Mouse (Mus musculus) ovary, adult 18-20 months (tissue): Measurements from ENCODE around the gene Ift52.
"Not testable (repeated sequence)": the region's sequence is repeated elsewhere in the genome, so short reads cannot be mapped to it uniquely, and the experiment has no call there.

Source experiments
- DNase-seq: peaks from one replicate; pipeline ENCODE4 v3.0.0; 2022; ENCODE audit warnings: low spot score, mixed read lengths

Gene Ift52

GRCm38 (mm10) chr2:163031757-163032156 is 14.6 kb downstream of the Ift52 start:
- no peak for DNase-seq

DNA sequence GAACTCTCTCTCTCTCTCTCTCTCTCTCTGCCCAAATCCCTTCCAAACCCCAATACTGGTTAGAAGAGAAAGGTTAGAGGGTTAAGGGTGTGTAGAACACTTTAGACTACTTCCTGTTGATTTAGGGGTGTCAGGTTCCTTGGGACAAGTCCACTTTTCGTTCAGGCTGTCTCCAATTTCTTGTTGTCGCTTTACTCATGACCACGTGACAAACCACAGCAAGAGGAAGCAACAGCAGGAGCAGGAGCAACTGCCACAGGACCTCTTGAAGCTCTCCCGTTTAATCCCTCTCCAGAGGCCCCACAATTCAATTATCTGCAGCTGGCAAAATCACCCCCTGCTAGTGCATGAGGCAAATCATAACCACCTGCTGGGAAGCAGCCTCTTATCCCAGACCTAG is 15.5 kb downstream of the Ift52 start:
- no peak for DNase-seq

DNA sequence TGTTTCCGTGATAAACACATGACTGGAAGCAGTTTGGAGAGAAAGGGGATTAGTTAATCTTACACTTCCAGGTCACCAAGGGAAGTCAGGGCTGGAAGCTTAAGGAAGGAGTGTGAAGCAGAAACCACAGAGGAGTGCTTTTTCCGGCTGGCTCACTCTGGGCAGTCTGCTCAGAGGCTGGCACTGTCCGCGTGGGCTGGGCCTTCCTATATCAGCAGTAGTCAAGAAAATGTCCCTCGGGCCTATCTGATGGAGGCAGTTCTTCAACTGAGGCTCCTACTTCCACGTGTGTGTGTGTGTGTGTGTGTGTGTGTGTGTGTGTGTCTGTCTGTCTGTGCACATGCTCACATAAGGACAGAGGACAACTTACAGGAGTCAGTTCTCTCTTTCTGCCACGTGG is 22.8 kb downstream of the Ift52 start:
- DNase-seq = no peak

DNA sequence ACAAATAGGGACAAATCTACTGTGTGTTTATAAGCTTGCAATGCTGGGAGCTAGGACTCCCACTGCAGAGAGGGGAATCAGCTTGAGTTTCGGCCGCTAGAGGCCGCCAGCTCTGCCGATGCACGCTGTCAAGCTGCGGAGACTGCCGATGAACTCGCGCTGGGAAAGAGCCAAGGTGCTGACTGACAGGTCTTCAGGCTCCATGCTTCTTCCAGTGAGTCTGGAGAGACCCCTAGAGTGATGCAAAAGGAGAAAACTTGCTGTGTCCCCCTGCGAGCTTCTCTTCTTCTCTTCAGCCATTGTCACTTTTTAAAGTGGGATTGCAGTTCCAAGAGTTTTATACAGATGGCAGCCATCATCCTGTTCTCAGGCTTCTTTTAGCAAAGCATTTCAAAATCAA is 31.0 kb downstream of the Ift52 start:
- DNase-seq = peak; percentile 34

DNA sequence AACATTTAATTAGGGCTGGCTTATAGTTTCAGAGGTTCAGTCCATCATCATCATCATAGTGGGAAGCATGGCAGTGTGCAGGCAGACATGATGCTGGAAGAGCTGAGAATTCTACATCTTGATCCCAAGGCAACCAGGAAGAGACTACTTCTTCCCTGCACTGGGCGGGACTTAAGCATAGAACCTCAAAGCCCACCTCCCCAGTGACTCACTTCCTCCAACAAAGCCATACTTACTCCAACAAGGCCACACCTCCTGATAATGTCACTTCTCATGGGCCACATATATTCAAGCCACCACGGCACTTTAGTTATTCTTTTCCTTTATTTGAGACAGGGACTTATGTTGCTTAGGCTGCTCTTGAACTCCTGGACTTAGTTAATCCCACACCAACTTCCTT is 32.0 kb downstream of the Ift52 start:
- DNase-seq = no peak

GRCm38 (mm10) chr2:163051691-163052090 is 34.5 kb downstream of the Ift52 start:
- DNase-seq = no peak

DNA sequence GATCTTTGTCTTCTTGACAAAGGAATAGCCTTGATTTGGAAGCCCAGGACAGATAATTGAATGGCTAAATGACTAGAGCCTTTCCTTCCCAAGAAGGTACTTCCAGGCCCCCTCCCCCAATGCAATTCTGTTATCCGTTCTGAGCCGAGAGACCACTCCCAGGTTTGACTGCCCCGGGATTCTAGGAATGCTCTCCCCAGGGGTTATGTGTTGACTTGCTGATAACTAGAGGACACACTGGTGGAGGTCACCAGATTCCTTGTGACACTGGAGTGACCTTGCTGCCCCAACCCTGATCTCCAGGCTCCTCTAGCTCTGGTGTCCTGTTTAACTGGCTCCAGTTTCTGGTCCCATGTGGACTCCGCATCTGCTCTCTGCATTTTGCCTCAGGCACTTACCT is 34.9 kb downstream of the Ift52 start:
- no peak for DNase-seq

DNA sequence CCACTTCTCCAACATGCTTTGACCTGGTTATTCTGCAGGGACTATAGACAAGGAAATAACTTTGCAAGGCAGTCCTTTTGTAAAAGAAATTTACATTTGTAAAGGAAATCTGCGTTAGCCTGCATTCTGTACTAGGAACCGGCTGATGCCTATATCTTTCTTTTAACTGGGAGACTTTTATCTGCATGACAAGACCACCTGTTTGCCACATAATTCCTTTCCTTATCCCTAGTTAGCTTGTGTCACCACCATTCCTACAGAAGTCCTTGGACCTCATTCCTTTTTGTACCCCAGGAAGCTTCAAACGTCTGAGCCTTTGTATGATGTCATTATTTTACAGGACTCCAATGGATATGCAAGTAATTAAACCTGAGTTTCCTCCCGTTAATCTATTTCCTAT is 35.7 kb downstream of the Ift52 start:
- no peak for DNase-seq

DNA sequence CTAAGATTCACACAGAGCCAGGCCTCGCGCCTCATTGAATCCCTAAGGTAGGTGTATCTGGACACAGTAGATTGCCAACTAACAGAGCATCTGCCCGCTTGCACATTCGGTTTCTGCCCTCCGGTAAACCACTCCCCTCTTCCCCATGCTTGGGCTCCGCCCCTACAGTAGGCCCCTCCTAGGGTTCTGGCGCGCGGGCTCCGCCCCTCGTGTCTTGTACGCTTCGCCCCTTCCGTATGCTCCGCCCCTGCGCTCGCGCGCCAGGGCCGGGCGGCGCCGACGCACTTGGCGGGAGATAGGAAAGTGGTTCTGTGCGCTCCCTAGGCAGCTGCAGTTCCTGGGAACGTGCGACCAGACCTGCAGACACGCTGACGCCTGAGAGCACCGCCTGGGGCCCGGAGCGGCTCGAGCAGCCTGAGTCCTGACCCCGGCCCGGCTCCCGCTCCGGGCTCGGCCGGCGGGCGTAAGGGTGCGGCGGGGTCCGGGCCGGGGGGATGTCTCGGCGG is 37.2 kb downstream of the Ift52 start, which contains the start of gene Mybl2:
Gene Mybl2, plus strand, starts transcription at position 353 of the 506 bp plus-strand sequence.
- peak; percentile 91 for DNase-seq

DNA sequence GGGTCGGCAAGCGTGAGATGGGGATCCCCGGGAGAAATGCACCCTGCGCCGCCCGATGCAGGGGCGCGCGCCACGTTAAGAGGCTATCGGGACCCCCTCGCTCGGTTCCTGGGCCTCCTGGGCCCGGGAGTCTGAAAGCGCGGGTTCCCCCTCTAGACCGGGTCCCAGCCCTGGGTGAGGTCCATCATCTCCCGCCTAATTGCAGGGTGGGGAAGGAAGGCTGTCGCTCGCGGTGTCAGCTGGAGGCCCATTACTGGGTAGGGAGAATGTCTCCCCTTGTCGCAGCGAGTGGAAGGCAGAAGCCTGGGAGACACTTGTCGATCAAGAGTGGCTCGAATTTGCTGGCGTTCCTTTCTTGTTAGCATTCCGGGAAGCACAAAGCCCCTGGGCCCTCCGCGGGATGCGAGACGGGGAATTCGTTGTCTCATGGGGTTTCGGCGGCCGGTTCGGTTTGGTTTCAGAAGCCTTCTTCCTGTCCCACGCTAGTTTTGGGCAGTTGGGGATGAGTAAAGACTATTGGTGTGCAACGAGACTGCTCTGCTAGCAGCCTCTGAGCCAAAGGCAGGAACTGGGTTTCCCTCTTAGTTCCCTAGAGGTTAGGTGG is 37.8 kb downstream of the Ift52 start:
- DNase-seq = no peak

DNA sequence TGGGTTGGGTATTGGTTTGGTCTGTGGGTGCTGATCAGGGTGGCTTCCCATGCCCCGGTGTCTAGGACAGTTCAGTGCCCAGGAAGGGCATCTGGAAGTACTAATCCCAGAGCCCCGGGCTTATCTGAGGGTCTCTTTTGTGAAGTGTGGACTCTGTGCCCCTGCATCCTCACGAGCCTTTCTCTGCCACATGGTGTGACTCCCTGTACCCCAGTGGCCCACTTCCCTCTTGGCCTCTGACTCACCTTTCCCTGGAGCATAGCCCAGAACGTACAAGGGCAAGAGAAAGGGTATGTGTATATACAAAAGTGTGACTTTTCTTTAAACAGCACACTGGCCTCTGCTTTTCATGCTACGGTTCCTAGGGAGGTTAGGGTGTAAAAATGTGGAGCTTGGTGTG is 38.6 kb downstream of the Ift52 start:
- no peak for DNase-seq

- DNase-seq = no peak
These were observed 39.4 kb downstream of the Ift52 start for GRCm38 (mm10) chr2:163056584-163056983.

GRCm38 (mm10) chr2:163058981-163059380 is 41.8 kb downstream of the Ift52 start:
- not testable (repeated sequence) for DNase-seq

GRCm38 (mm10) chr2:163060630-163061029 is 43.5 kb downstream of the Ift52 start:
- DNase-seq = no peak

- DNase-seq = no peak
These were observed 44.3 kb downstream of the Ift52 start for GRCm38 (mm10) chr2:163061203-163062118.

GRCm38 (mm10) chr2:163062119-163062508 is 45.0 kb downstream of the Ift52 start:
- no peak for DNase-seq

DNA sequence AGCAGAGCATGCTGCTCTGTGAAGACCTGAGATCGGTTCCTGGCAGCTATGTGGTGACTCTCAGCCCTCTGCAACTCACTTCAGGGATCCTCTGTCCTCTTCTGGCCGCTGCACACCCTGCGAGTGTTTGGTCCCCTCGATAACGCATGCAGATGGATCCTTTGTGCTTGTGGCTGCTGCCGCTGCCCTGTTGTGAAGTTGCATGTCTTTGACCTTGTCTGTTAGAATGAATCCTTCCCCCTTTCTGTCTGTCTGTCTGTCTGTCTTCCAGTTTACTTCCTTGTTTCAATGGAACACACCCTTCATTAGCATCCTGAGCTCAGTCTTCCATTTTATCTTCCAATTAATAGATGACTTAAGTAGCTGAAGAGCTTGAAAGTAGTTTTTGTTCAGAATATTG is 49.2 kb downstream of the Ift52 start:
- DNase-seq = no peak

DNA sequence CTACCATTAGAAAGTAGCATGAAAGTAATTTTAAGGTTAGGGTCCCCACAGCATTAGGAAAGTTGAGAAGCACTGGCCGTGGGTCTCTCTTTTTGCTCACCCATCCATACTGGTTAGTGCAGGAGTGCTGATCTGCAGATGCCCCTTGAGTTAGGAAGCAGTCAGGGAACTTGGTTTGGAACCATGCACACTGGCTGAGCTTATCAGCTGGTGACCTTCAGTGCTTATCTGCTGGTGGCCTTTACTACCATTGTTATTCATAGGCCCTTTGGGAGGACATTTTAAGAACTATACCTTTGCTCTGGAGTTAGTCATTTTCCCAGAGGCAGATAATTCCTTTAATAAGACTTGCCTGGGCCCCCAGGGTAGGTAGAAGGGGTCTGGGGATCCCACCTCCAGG is 50.1 kb downstream of the Ift52 start:
- no peak for DNase-seq

GRCm38 (mm10) chr2:163070213-163070612 is 53.1 kb downstream of the Ift52 start:
- DNase-seq = no peak

- DNase-seq = no peak
These were observed 54.4 kb downstream of the Ift52 start for GRCm38 (mm10) chr2:163071590-163071989.

DNA sequence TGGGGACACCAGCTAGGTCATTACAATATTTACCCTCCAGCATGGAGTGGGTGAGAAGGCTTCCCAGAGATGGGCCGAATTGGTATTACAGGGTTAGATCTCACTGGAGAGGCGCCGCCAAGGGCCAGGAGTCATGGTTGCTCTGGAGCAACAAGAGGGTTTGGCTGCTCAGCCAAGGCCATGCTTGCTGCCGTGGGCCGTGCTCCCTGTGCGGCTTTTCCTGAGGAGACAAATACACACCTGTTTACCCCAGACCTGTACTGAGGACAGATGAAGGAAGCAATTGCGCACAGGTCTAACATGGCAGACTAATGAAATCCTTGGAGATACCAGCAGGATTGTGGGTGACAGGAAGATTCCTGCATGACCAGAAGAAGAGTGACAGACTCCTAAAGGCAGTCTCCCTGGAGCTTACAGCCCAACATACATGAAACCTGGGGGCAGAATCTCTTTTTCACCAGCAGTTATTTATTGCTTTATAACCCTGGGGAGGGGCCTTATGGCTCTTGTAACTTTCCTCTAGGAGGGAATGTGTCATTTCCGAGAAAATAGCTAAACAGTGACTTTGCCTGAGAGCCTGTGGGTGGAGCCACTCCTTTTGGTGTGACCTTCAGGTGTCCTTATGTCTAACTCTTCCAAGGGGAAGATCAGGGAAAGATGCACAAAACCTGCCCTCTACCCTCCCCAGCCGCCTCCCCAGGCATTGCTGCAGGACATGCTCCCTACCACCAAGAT is 56.0 kb downstream of the Ift52 start:
- DNase-seq = no peak

DNA sequence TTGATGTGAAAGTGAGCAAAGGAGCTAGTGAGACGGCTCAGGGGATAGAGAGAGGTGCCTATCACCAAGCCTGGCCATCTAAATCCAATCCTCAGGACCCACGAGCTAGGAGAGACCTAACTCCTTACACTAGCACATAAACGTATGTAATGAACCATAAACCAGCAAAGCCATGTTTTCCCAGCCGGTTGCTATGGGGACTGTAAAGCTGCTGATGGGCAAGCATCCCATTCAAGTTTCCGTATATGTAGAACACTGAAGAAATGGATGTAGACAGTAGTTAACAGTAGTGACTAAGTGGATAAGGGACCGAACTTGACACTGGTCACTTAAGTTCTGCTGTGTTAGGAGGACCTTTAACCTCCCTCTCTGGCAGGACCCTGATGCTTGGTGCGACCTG is 56.9 kb downstream of the Ift52 start:
- DNase-seq = no peak

- no peak for DNase-seq
These were observed 57.7 kb downstream of the Ift52 start for GRCm38 (mm10) chr2:163074808-163075207.
